In genomic region chrX:163761435-163761828, GRCm38 (mm10) we compare ENCODE assay signal across 9 mouse cellular contexts. TPM values are rescaled to one million over a fixed set of nuclear protein-coding genes. Genes with fewer than 3 reads are reported as not detected.
A peak's percentile ranks its signal among the peaks of the same experiment; 100 is the strongest.
DNase-seq lines count a peak whose midpoint lies in the region; ATAC-seq and TF ChIP-seq lines count a peak whose summit lies in the region.
"Had no signal": no experiment of that assay in that cellular context is flagged by ENCODE, and none has a peak within 500 bp of the region (broad histone marks: within the 10 kb centered on the region; RNA-seq: fewer than 3 reads in every experiment).

No protein-coding gene starts in this region.

- no peak for DNase-seq in kidney, adult 11 months
- no peak for DNase-seq in embryonic facial prominence, embryonic 14.5 days (ENCODE audit: low spot score)
- no peak for DNase-seq in midbrain, postnatal 0 days (ENCODE audit: low spot score)
- no peak for DNase-seq in right cerebral cortex, postnatal 25 days
- DNase-seq in adrenal gland, postnatal 10 days: no peak
- no peak for DNase-seq in kidney, adult 9 months

- no peaks in the 10 kb centered on the region for H3K4me1 ChIP-seq in kidney, embryonic 15.5 days
- H3K4me1 ChIP-seq in embryonic facial prominence, embryonic 14.5 days (ENCODE audit: control insufficient read depth, insufficient read depth, low read length): no peaks in the 10 kb centered on the region
- no peaks in the 10 kb centered on the region for H3K4me1 ChIP-seq in intestine, embryonic 15.5 days (replicated peaks)
- no peaks in the 10 kb centered on the region for H3K4me1 ChIP-seq in midbrain, postnatal 0 days (ENCODE audit: insufficient read depth, low read length)

- ATAC-seq in kidney, embryonic 15.5 days (replicated peaks; ENCODE audit: low FRiP score): peak; percentile 54; the same call in 1 of the 2 replicates
- no peak for ATAC-seq in embryonic facial prominence, embryonic 14.5 days (ENCODE audit: low read depth)
- ATAC-seq in intestine, embryonic 15.5 days: no peak
- 0 out of 2 replicates have a peak, but pooled peaks have one; percentile 46 for ATAC-seq in midbrain, postnatal 0 days (ENCODE audit: low FRiP score)

- no peak overlapping the region for H3K27ac ChIP-seq in kidney, embryonic 15.5 days
- no peak overlapping the region for H3K27ac ChIP-seq in embryonic facial prominence, embryonic 14.5 days (replicated peaks; ENCODE audit: low read depth, low read length)
- H3K27ac ChIP-seq in intestine, embryonic 15.5 days: no peak overlapping the region
- H3K27ac ChIP-seq in midbrain, postnatal 0 days (ENCODE audit: low read depth, low read length): no peak overlapping the region

- WGBS in kidney, embryonic 15.5 days: 34% methylated on average over 10 of the region's 10 CpGs
- 35% methylated on average over 10 of the region's 10 CpGs for WGBS in embryonic facial prominence, embryonic 14.5 days
- WGBS in intestine, embryonic 15.5 days: 43% methylated on average over 10 of the region's 10 CpGs
- 33% methylated on average over 10 of the region's 10 CpGs for WGBS in midbrain, postnatal 0 days

- no peaks in the 10 kb centered on the region for H3K9me3 ChIP-seq in kidney, embryonic 15.5 days (replicated peaks)
- no peaks in the 10 kb centered on the region for H3K9me3 ChIP-seq in embryonic facial prominence, embryonic 14.5 days (ENCODE audit: control insufficient read depth, low read length)
- H3K9me3 ChIP-seq in intestine, embryonic 15.5 days: no peaks in the 10 kb centered on the region
- H3K9me3 ChIP-seq in midbrain, postnatal 0 days (ENCODE audit: low read length): no peaks in the 10 kb centered on the region
- H3K9me3 ChIP-seq: G1E had no signal

- no peak for TF ChIP-seq CTCF in midbrain, postnatal 0 days (IDR thresholded peaks at IDR 0.05)

- peak overlapping the region; percentile 69 for H3K4me2 ChIP-seq in kidney, embryonic 15.5 days
- peak overlapping the region; percentile 66 for H3K4me2 ChIP-seq in embryonic facial prominence, embryonic 14.5 days (ENCODE audit: low read depth, low read length)
- H3K4me2 ChIP-seq in intestine, embryonic 15.5 days (replicated peaks): peak overlapping the region; percentile 67
- H3K4me2 ChIP-seq in midbrain, postnatal 0 days (ENCODE audit: low read depth, low read length, poor library complexity, severe bottlenecking): peak overlapping the region; percentile 51

- peak overlapping the region; percentile 39 for H3K4me3 ChIP-seq in kidney, embryonic 15.5 days (replicated peaks)
- H3K4me3 ChIP-seq in embryonic facial prominence, embryonic 14.5 days (ENCODE audit: low read depth, low read length): peak overlapping the region; percentile 36
- H3K4me3 ChIP-seq in intestine, embryonic 15.5 days (replicated peaks): peak overlapping the region; percentile 30
- H3K4me3 ChIP-seq in midbrain, postnatal 0 days (ENCODE audit: low read depth, low read length): peak overlapping the region; percentile 37

- H3K9ac ChIP-seq in kidney, embryonic 15.5 days: no peak overlapping the region
- H3K9ac ChIP-seq in embryonic facial prominence, embryonic 14.5 days (ENCODE audit: low read depth, low read length): no peak overlapping the region
- no peak overlapping the region for H3K9ac ChIP-seq in intestine, embryonic 15.5 days
- H3K9ac ChIP-seq in midbrain, postnatal 0 days (replicated peaks; ENCODE audit: low read length, poor library complexity, severe bottlenecking): peak overlapping the region; percentile 44

- H3K27me3 ChIP-seq in kidney, embryonic 15.5 days: peaks cover 43% of the 10 kb centered on the region
- peaks cover 35% of the 10 kb centered on the region for H3K27me3 ChIP-seq in embryonic facial prominence, embryonic 14.5 days (replicated peaks; ENCODE audit: control insufficient read depth, insufficient read depth, low read length)
- peaks cover 4% of the 10 kb centered on the region; the same call in 1 of the 2 replicates for H3K27me3 ChIP-seq in intestine, embryonic 15.5 days (replicated peaks)
- peaks cover under 1% of the 10 kb centered on the region; the same call in 1 of the 2 replicates for H3K27me3 ChIP-seq in midbrain, postnatal 0 days (ENCODE audit: insufficient read depth, low read length)

- no peaks in the 10 kb centered on the region for H3K36me3 ChIP-seq in kidney, embryonic 15.5 days
- H3K36me3 ChIP-seq in embryonic facial prominence, embryonic 14.5 days (ENCODE audit: control insufficient read depth, insufficient read depth, low read length): no peaks in the 10 kb centered on the region
- no peaks in the 10 kb centered on the region for H3K36me3 ChIP-seq in intestine, embryonic 15.5 days
- H3K36me3 ChIP-seq in midbrain, postnatal 0 days (ENCODE audit: insufficient read depth, low read length): no peaks in the 10 kb centered on the region
- H3K36me3 ChIP-seq: G1E had no signal

RNA-seq across cellular contexts. Expression of gene Rnf138rt1, which starts 0.3 kb away (rescaled TPM):
- polyA plus RNA-seq in kidney, embryonic 15.5 days (2015; fragmentation: Nextera tagmentation; extraction: Ambion mirVana): 0.14 TPM in 1 of 2 replicates, not detected in the other
- polyA plus RNA-seq in embryonic facial prominence, embryonic 14.5 days (2014; fragmentation: Nextera tagmentation; extraction: Ambion mirVana): 0.14 and 0.17 TPM in 2 replicates
- polyA plus RNA-seq in intestine, embryonic 15.5 days (2015; fragmentation: Nextera tagmentation; extraction: Ambion mirVana): 0.14 TPM in 1 of 2 replicates, not detected in the other
- total RNA-seq in midbrain, postnatal 0 days (2014; rRNA removed): 5.0 and 7.5 TPM in 2 replicates
- 7.0 and 12.9 TPM in 2 replicates for polyA plus RNA-seq in midbrain, postnatal 0 days (2015; fragmentation: Nextera tagmentation; extraction: Ambion mirVana)
- total RNA-seq in adrenal gland, postnatal 10 days (2021): 1 to 10 TPM in 1 of 2 experiments, under 1 TPM in 1; 0.66 to 1.5 TPM
- total RNA-seq: G1E had no signal
- polyA plus RNA-seq: G1E had no signal

Comparison
In these comparisons a context has a peak if more than half of its experiments do, and no peak if none do; other contexts are left out.
1. ATAC-seq: peak in kidney, embryonic 15.5 days (single experiment) and midbrain, postnatal 0 days (single experiment); none in embryonic facial prominence, embryonic 14.5 days (single experiment) and intestine, embryonic 15.5 days (single experiment).
2. Peak in every context shown above with its lines, with median percentiles within 50 percentile points of each other: H3K4me2 ChIP-seq and H3K4me3 ChIP-seq.